Mouse (Mus musculus) ES-E14 (cell line): ENCODE results near the gene Lrtm2. TPM values are rescaled to one million over a fixed set of nuclear protein-coding genes. Genes with fewer than 3 reads are reported as not detected.

Experiments
- DNase-seq: peaks from one replicate; pipeline ENCODE4 v3.0.0-alpha.2; 2013; ENCODE audit warnings: low read depth, low spot score
- H3K27ac ChIP-seq: 2 replicates; pipeline ENCODE4 v1.5.1; 2012; ENCODE audit warnings: low read depth, mild to moderate bottlenecking, low read length, moderate library complexity, mixed read lengths; ENCODE audit not compliant: poor library complexity, insufficient read depth, severe bottlenecking
- H3K36me3 ChIP-seq: 2 replicates; pipeline ENCODE4 v1.6.1; 2012; ENCODE audit warnings: mild to moderate bottlenecking, low read length, moderate library complexity, mixed read lengths; ENCODE audit not compliant: control insufficient read depth, poor library complexity, insufficient read depth, severe bottlenecking
- H3K4me1 ChIP-seq, 2 experiments: fragments of 150-350 bp in 1 of 2; sonication (generic) in 1 of 2; 2 replicates each; pipeline ENCODE4 v1.6.1; 2012; ENCODE audit warnings: low read length in 2 of 2, mild to moderate bottlenecking in 1 of 2, mixed read lengths in 1 of 2; ENCODE audit not compliant: control insufficient read depth in 2 of 2, insufficient read depth in 2 of 2, poor library complexity in 1 of 2
- H3K4me3 ChIP-seq, 2 experiments: fragments of 150-350 bp in 1 of 2; sonication (generic) in 1 of 2; 2 replicates each; pipeline ENCODE4 v1.5.1; 2012; ENCODE audit warnings: low read length in 2 of 2, low read depth in 1 of 2, mild to moderate bottlenecking in 1 of 2, mixed read lengths in 1 of 2; ENCODE audit not compliant: insufficient read depth in 1 of 2, poor library complexity in 1 of 2, severe bottlenecking in 1 of 2
- H3K9ac ChIP-seq: 2 replicates; pipeline ENCODE4 v1.6.1; 2012; ENCODE audit warnings: low read depth, mild to moderate bottlenecking, low read length, mixed read lengths; ENCODE audit not compliant: poor library complexity, insufficient read depth, severe bottlenecking
- H3K9me3 ChIP-seq: fragments of 150-350 bp; sonication (generic); 2 replicates; pipeline ENCODE4 v1.6.1; 2012; ENCODE audit warnings: low read depth, mild to moderate bottlenecking, low read length; ENCODE audit not compliant: control insufficient read depth, insufficient read depth
- CHD2 ChIP-seq: IDR thresholded peaks from 2 replicates; pipeline ENCODE4 v1.6.1; 2014; ENCODE audit warnings: mild to moderate bottlenecking, low read depth, low read length, inconsistent platforms
- HCFC1 ChIP-seq: IDR thresholded peaks from 2 replicates; pipeline ENCODE4 v1.6.1; 2012; ENCODE audit warnings: low read length, inconsistent platforms, borderline replicate concordance; ENCODE audit not compliant: insufficient read depth
- MAFK ChIP-seq: IDR thresholded peaks from 2 replicates; pipeline ENCODE4 v1.6.1; 2014; ENCODE audit warnings: mild to moderate bottlenecking, low read depth, low read length, inconsistent platforms; ENCODE audit not compliant: insufficient read depth
- ZC3H11A ChIP-seq: IDR thresholded peaks from 2 replicates; pipeline ENCODE4 v1.6.1; 2012; ENCODE audit warnings: low read depth, mild to moderate bottlenecking, inconsistent platforms, low read length, borderline replicate concordance
- ZNF384 ChIP-seq: IDR thresholded peaks from 2 replicates; pipeline ENCODE4 v1.6.1; 2012; ENCODE audit warnings: low read depth, low read length, inconsistent platforms
- in situ Hi-C, 2 experiments: fragments of 600-800 bp; cut with MboI; formaldehyde crosslinking; loops; one replicate each; pipeline ENCODE4 v1.15.1; 2025; ENCODE audit warnings: low sequenced_read_pairs in 2 of 2, inconsistent platforms in 1 of 2; ENCODE audit not compliant: unreplicated experiment in 2 of 2
- total RNA-seq: library from RNA; depleted of rRNA; stranded (reverse); fragments of 300-350 nt; gene quantifications from 2 replicates; pipeline ENCODE4 v1.2.3, GENCODE M21; 2012

The Lrtm2 gene
- total RNA-seq, 1 experiment = 1.5 TPM

DNA sequence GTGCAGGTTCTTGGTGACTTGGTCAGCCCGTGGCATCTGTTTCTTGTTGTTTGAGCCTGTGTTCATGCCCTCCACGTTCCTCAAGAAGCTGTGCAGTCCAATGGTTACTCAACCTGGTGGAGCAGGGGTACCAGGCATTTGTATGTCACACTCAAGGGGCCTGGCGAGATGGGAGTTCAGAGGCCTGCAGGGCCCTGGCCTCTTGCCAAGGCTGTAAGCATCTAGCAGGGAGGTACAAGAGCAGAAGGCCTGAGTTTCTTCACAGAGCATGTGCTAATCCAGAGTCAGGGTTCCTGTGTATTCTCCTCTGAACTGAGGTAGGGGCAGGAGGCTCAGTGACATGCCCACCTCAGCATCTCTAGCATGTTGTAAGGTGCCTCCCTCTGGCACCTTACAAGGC lies 17.5 kb downstream of the Lrtm2 start:
- Histone ChIP-seq H3K9ac (no peak overlapping the region), H3K4me3 (no peak overlapping the region), H3K9me3 (no peaks in the 10 kb centered on the region), H3K27ac (no peak overlapping the region), H3K36me3 (no peaks in the 10 kb centered on the region), H3K4me1 (no peaks in the 10 kb centered on the region; a peak in 1 of 4 replicates)
- DNase-seq = no peak
- in situ Hi-C loops = no loop called here
- TF ChIP-seq ZC3H11A (no peak), ZNF384 (no peak), HCFC1 (no peak), CHD2 (no peak), MAFK (no peak)

DNA sequence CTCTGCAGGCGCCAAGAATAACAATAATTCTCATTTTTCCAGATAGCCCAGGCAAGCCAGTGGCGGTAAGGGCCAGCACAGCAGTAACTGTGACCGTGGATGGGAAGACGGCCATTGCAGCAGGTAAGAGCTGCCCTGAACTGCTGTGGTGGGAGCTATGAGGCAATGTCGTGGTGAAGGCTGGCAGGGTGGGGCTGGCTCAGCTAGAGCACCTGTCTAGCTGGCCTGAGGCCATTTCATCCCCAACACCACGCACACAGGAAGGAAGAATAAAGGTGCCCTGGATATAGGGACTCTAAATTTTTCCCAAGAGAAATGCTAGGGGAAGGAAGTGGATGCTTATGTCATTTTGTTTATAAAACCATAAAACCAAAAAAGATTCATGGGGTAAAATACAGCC lies 18.2 kb downstream of the Lrtm2 start:
- Histone ChIP-seq H3K9ac (no peak overlapping the region), H3K4me3 (no peak overlapping the region), H3K9me3 (no peaks in the 10 kb centered on the region), H3K4me1 (no peaks in the 10 kb centered on the region; a peak in 1 of 4 replicates), H3K27ac (no peak overlapping the region), H3K36me3 (no peaks in the 10 kb centered on the region)
- in situ Hi-C loops = no loop called here
- TF ChIP-seq HCFC1 = no peak
- no peak for TF ChIP-seq ZC3H11A
- no peak for TF ChIP-seq ZNF384
- TF ChIP-seq CHD2 = no peak
- no peak for TF ChIP-seq MAFK
- no peak for DNase-seq

- H3K9me3 ChIP-seq = no peaks in the 10 kb centered on the region
- no peak overlapping the region for H3K4me3 ChIP-seq
- no peak overlapping the region for H3K9ac ChIP-seq
- H3K4me1 ChIP-seq = no peaks in the 10 kb centered on the region; a peak in 1 of 4 replicates
- no peak overlapping the region for H3K27ac ChIP-seq
- TF ChIP-seq HCFC1 (no peak), ZNF384 (no peak), ZC3H11A (no peak), CHD2 (no peak), MAFK (no peak)
- H3K36me3 ChIP-seq = no peaks in the 10 kb centered on the region
- no peak for DNase-seq
- in situ Hi-C loops = no loop called here
These were observed 20.4 kb downstream of the Lrtm2 start for GRCm38 (mm10) chr6:119310176-119310575.

- Histone ChIP-seq H3K36me3 (no peaks in the 10 kb centered on the region), H3K9ac (no peak overlapping the region), H3K27ac (no peak overlapping the region), H3K4me3 (no peak overlapping the region), H3K9me3 (no peaks in the 10 kb centered on the region), H3K4me1 (no peaks in the 10 kb centered on the region; a peak in 1 of 4 replicates)
- in situ Hi-C loops = no loop called here
- DNase-seq = no peak
- TF ChIP-seq HCFC1 = no peak
- TF ChIP-seq ZC3H11A = no peak
- TF ChIP-seq CHD2 = no peak
- no peak for TF ChIP-seq MAFK
- TF ChIP-seq ZNF384 = no peak
These were observed 22.6 kb downstream of the Lrtm2 start for GRCm38 (mm10) chr6:119307867-119308413.

GRCm38 (mm10) chr6:119303331-119303730 lies 27.2 kb downstream of the Lrtm2 start:
- no peak for TF ChIP-seq HCFC1
- TF ChIP-seq ZC3H11A = no peak
- no peak for TF ChIP-seq CHD2
- TF ChIP-seq MAFK = no peak
- no peak for TF ChIP-seq ZNF384
- no peaks in the 10 kb centered on the region for H3K36me3 ChIP-seq
- DNase-seq = no peak
- H3K9me3 ChIP-seq = no peaks in the 10 kb centered on the region
- H3K9ac ChIP-seq = no peak overlapping the region
- in situ Hi-C loops = no loop called here
- H3K4me3 ChIP-seq = no peak overlapping the region
- H3K27ac ChIP-seq = no peak overlapping the region
- no peaks in the 10 kb centered on the region; a peak in 1 of 4 replicates for H3K4me1 ChIP-seq
